Mouse (Mus musculus) heart, postnatal 0 days (tissue): Measurements from ENCODE around the gene Cdca7l. TPM values are rescaled to one million over a fixed set of nuclear protein-coding genes. Genes with fewer than 3 reads are reported as not detected.

ENCODE experiments used
- ATAC-seq: fragments of 200-750 bp; cut with Nextera tagmentation; 2 replicates; pipeline ENCODE4 v1.8.0; 2017; ENCODE audit warnings: low read depth, moderate number of reproducible peaks, moderate library complexity; ENCODE audit not compliant: insufficient read depth
- DNase-seq: peaks from one replicate; pipeline ENCODE4 v3.0.0-alpha.2; 2016; ENCODE audit warnings: low spot score
- H3K27ac ChIP-seq: fragments of 300-500 bp; sonication (generic); 2 replicates; pipeline ENCODE4 v1.5.1; 2014; ENCODE audit warnings: low read depth, mild to moderate bottlenecking
- H3K27me3 ChIP-seq: fragments of 300-500 bp; sonication (generic); 2 replicates; pipeline ENCODE4 v1.6.1; 2014; ENCODE audit warnings: low read length, mixed read lengths; ENCODE audit not compliant: control insufficient read depth, insufficient read depth
- H3K36me3 ChIP-seq: fragments of 300-500 bp; sonication (generic); replicated peaks from 2 replicates; pipeline ENCODE4 v1.6.1; 2014; ENCODE audit warnings: low read length, mixed read lengths; ENCODE audit not compliant: control insufficient read depth, insufficient read depth
- H3K4me1 ChIP-seq: fragments of 300-500 bp; sonication (generic); 2 replicates; pipeline ENCODE4 v1.6.1; 2014; ENCODE audit warnings: antibody characterized with exemption; ENCODE audit not compliant: control insufficient read depth, insufficient read depth
- H3K4me2 ChIP-seq: fragments of 300-500 bp; sonication (generic); 2 replicates; pipeline ENCODE4 v1.6.1; 2014; ENCODE audit warnings: low read depth, mild to moderate bottlenecking, low read length, moderate library complexity
- H3K4me3 ChIP-seq: fragments of 300-500 bp; sonication (generic); 2 replicates; pipeline ENCODE4 v1.5.1; 2014; ENCODE audit warnings: low read depth, low read length
- H3K9ac ChIP-seq: fragments of 300-500 bp; sonication (generic); replicated peaks from 2 replicates; pipeline ENCODE4 v1.6.1; 2014; ENCODE audit warnings: low read depth, low read length, mixed read lengths
- H3K9me3 ChIP-seq: fragments of 300-500 bp; sonication (generic); replicated peaks from 2 replicates; pipeline ENCODE4 v1.6.1; 2016; ENCODE audit warnings: low read length; ENCODE audit not compliant: control insufficient read depth
- CTCF ChIP-seq: IDR thresholded peaks from 2 replicates; pipeline ENCODE4 v1.5.1; 2016; ENCODE audit warnings: antibody characterized with exemption, control low read depth, low read depth
- EP300 ChIP-seq: IDR thresholded peaks from 2 replicates; pipeline ENCODE4 v1.6.1; 2016; ENCODE audit warnings: antibody characterized with exemption, low read depth
- WGBS: fragments of 180-500 bp; shearing (Covaris S2); extraction: QIAGEN DNeasy Blood & Tissue Kit; methylation state at CpG from one replicate; pipeline ENCODE4 v1.1.7; 2014; 5-methylcytosine and 5-hydroxymethylcytosine counted together
- polyA plus RNA-seq: library from polyadenylated mRNA; unstranded; fragments of >200 nt; fragmentation: Nextera tagmentation; extraction: Ambion mirVana; gene quantifications from 2 replicates; pipeline ENCODE4 v1.2.1, GENCODE M21; 2015
- total RNA-seq: library from RNA; depleted of rRNA; stranded (reverse); fragments of >200 nt; gene quantifications from 2 replicates; pipeline ENCODE4 v1.2.3, GENCODE M21; 2014; ENCODE audit warnings: low replicate concordance

The Cdca7l gene
- total and polyA plus RNA-seq, 2 experiments from 2014 or later: 1.4 to 3.7 TPM

DNA sequence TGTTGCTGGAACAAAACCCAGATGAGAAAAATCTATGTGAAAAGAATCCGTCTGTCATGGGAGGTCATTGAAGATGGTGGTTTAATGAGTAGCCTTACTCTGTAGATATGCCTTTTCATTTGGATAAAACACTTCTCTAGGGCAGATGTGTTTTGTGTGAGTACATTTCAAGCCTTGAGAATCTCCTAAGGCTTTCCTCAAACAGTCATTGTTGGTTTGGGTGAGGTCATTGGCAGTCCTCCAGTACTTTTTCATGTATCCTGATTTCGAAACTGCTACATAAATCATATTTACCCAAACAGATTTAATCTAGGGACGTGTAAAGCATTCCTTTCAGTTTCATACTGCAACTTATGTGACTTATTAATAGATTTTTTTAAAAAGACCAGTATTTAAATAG is 24.3 kb downstream of the Cdca7l start:
- Histone ChIP-seq H3K9me3 (no peaks in the 10 kb centered on the region), H3K36me3 (no peaks in the 10 kb centered on the region), H3K4me3 (no peak overlapping the region), H3K27me3 (no peaks in the 10 kb centered on the region), H3K4me2 (no peak overlapping the region), H3K27ac (no peak overlapping the region), H3K4me1 (no peaks in the 10 kb centered on the region), H3K9ac (no peak overlapping the region)
- TF ChIP-seq EP300 (no peak), CTCF (no peak)
- ATAC-seq: no peak
- WGBS: 61% methylated on average over 3 of the region's 3 CpGs
- DNase-seq: no peak

DNA sequence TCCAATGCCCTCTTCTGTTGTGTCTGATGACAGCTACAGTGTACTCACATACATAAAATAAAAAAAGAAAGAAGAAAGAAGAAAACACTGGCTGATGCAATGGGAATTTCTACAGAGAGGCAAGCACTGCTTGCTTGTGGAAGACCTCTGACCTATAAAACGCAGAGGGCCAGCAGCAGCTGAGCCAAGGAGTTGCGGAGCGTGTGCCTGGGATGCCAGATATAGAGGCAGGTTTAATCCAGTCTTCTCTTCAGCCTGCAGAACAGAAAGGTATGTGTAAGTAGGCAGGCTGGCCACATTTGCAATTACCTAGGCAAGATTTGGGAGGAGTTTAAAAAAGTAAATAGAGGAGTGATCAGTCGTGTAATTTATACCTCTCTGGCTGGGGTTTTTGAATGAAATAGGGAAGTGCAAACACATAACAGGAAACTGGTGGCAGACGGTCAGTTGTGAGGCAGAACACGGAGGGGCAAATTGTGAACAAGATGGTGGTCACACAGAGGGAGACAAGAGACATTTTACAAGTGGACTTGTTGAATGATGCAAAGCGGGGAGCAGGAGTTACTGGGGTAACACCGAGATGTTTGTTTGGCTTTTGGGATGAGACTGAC is 27.4 kb downstream of the Cdca7l start:
- DNase-seq (no peak), ATAC-seq (no peak)
- no peak overlapping the region for H3K4me2 ChIP-seq
- WGBS: 69% methylated on average over 8 of the region's 8 CpGs
- no peaks in the 10 kb centered on the region for H3K36me3 ChIP-seq
- no peaks in the 10 kb centered on the region for H3K9me3 ChIP-seq
- H3K27me3 ChIP-seq: no peaks in the 10 kb centered on the region
- H3K4me1 ChIP-seq: no peaks in the 10 kb centered on the region
- H3K27ac ChIP-seq: no peak overlapping the region
- no peak overlapping the region for H3K9ac ChIP-seq
- H3K4me3 ChIP-seq: no peak overlapping the region
- TF ChIP-seq EP300 (no peak), CTCF (no peak)

DNA sequence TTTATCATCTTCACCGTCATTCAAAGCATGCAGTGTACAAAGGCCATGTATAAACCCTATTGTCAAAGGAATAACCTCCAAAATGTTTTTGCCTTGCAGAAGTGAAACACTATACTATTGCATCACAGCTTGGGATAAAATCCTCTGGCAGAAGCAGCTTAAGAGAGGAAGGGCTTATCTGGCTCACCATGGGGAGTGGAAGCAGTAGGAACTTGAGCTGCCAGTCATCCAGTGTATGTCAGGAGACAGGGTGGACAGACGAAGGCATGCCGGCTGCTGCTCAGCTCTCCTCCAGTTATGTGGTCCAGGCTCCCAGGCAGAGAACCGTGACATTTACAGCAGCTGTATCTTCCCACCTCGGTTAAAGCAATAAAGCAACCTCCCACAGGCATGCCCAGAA is 28.1 kb downstream of the Cdca7l start:
- H3K36me3 ChIP-seq: no peaks in the 10 kb centered on the region
- H3K4me1 ChIP-seq: no peaks in the 10 kb centered on the region
- no peak overlapping the region for H3K4me2 ChIP-seq
- H3K4me3 ChIP-seq: no peak overlapping the region
- no peaks in the 10 kb centered on the region for H3K9me3 ChIP-seq
- DNase-seq: no peak
- TF ChIP-seq EP300 (no peak), CTCF (no peak)
- no peak for ATAC-seq
- no peak overlapping the region for H3K9ac ChIP-seq
- WGBS: 31% methylated on average over 5 of the region's 5 CpGs
- no peak overlapping the region for H3K27ac ChIP-seq
- no peaks in the 10 kb centered on the region for H3K27me3 ChIP-seq

DNA sequence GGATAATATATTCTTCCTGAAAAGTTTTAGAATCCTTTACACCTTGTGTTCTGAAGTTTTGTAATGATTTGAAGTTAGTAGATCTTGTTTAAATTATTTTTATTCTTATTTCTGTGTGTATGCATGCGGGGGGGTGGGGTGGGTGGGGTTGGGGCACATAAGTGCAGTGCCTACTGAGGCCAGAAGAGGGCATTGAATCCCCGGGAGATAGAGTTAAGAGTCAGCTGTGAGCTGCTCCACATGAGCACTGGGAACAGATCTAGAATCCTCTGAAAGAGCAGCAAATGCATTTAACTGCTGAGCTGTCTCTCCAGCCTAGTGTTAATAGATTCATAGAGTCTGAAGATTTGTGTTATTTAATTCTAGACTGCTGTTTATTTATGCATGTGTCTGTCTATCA is 30.6 kb downstream of the Cdca7l start:
- H3K4me3 ChIP-seq: no peak overlapping the region
- WGBS: 72% methylated on average over 2 of the region's 2 CpGs
- DNase-seq: no peak
- TF ChIP-seq CTCF: no peak
- TF ChIP-seq EP300: no peak
- H3K4me2 ChIP-seq: no peak overlapping the region
- no peak overlapping the region for H3K27ac ChIP-seq
- no peaks in the 10 kb centered on the region for H3K4me1 ChIP-seq
- H3K9me3 ChIP-seq: no peaks in the 10 kb centered on the region
- H3K36me3 ChIP-seq: no peaks in the 10 kb centered on the region
- ATAC-seq: no peak
- H3K27me3 ChIP-seq: no peaks in the 10 kb centered on the region
- no peak overlapping the region for H3K9ac ChIP-seq

DNA sequence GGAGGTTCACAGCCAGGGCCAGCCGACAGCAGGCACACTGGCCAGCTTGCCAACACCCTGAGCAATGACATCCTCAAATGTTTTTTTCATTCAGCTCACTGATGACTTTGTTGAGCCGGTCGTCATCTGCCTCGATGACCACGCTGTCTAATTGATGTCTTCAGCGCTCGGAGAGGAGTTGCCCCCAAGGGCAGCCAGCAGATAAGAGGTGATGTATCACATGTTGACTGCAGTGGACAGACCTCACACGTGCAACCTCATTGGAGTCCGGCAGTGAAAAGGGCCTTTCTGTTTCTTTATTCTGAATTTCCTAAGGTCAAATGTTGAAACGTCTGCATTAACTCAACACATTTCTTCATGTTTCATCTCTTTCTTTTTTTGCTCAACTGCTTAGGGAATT is 31.3 kb downstream of the Cdca7l start:
- Histone ChIP-seq H3K4me1 (no peaks in the 10 kb centered on the region), H3K9ac (no peak overlapping the region), H3K27me3 (no peaks in the 10 kb centered on the region), H3K36me3 (no peaks in the 10 kb centered on the region), H3K4me3 (no peak overlapping the region), H3K4me2 (no peak overlapping the region), H3K9me3 (no peaks in the 10 kb centered on the region), H3K27ac (no peak overlapping the region)
- DNase-seq (no peak), ATAC-seq (no peak)
- 24% methylated on average over 10 of the region's 10 CpGs for WGBS
- TF ChIP-seq EP300: no peak
- TF ChIP-seq CTCF: no peak

DNA sequence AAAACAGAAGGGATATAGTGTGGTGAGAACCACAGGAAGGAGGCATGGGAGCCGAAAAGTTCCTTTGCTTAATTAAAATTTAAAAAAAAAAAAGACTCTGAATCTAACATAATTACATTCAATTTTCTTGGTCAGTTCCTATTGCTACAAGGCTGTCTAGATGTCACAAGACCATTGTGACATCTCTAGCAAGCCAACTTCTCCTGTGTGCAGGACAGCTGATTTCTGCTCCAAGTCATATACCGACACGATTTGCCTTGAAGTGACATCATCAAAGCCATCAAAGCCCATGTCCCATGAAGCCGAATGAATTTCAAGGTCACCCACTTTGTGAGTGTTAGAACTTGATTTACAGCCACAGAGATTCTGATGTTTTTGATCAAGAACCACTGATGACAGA is 33.3 kb downstream of the Cdca7l start:
- ATAC-seq (no peak), DNase-seq (no peak)
- H3K9me3 ChIP-seq: no peaks in the 10 kb centered on the region
- TF ChIP-seq EP300 (no peak), CTCF (no peak)
- H3K27ac ChIP-seq: no peak overlapping the region
- H3K4me3 ChIP-seq: no peak overlapping the region
- H3K27me3 ChIP-seq: no peaks in the 10 kb centered on the region
- 77% methylated on average over 4 of the region's 4 CpGs for WGBS
- no peak overlapping the region for H3K4me2 ChIP-seq
- H3K36me3 ChIP-seq: no peaks in the 10 kb centered on the region
- H3K4me1 ChIP-seq: no peaks in the 10 kb centered on the region
- H3K9ac ChIP-seq: no peak overlapping the region
